Mouse (Mus musculus): ENCODE measurements around the gene Dnase1l2.

DNA sequence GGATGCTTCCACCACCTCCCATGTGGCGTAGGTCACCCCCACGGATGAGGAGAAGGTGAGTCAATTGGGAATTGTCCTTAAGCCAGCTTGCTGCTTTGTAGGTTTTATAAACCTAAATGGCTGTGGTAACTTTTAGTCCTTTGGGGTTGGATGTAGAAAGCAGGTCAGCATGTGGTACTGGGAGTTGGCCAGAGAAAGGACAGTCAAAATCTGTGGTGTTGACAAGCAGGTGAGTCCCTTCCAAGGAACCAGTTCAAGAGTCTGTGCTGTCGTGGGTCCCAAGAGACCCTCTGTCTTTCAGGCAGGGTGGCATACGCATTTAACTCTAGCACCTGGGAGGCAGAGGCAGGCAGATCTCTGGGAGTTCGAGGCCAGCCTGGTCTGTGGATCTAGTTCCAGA lies 18.4 kb downstream of the Dnase1l2 start:
- TF ChIP-seq POLR2A (IDR thresholded peaks at IDR 0.05; ENCODE audit: low read depth, low read length): no peak
- TF ChIP-seq CTCF (IDR thresholded peaks at IDR 0.05; ENCODE audit: borderline replicate concordance, insufficient read depth, low read length): no peak
